Mouse (Mus musculus): Measurements from ENCODE around the gene Otub2.

Otub2 gene

DNA sequence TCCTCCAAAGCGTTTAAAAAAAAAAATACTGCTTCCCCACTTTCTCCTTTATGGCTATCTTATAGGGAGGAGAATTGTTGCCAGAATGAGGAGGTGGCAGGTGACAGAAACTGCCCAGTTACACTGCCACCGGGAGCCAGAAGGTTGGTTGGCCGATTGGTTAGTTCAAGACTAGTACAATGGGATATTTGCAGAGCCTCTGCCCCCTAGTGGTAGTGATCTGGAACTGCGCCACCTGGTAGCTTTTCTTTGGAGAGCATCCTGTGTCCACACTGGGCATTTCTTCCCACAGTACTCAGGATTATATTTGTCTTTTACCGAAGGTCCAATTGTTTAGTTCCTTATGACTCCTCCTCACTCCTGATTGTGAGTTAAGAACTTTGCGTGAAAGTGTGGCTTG lies 16.8 kb upstream of the Otub2 start:
- peak in 1 of 2 experiments; percentile 47 for DNase-seq (ENCODE audit: low spot score in 2 of 2)

DNA sequence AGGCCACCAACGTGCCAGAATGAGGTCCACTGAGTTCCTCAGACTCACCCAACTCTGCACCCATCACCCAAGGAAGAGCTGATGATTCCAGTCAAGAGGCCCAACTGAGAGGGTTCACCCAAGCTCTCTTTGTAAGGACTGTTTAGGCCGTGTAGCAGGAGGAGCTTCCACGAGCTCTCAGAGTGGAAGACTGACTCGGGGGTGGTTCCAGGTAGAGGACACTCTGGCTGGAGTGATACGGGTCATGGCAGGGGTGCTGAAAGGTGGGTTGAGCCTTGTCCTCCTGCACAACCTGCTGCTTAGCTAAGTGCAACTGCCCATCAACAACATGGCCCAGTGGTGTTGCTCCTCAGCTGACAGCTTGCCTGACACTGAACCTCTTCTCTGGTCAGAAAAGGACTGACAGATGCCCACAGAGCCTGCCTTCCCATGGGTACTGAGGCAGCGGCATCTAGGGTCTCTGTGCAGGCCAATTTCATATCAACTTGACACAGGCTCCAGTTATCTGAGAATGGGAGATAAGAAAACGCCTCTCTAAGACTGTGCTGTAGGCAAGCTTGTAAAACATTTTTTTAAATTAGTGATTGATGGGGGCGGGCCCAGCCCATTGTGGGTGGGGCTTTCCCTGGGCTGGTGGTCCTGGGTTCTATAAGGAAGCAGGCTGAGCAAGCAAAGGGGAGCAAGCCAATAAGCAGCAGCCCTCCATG lies 14.8 kb upstream of the Otub2 start:
- DNase-seq (ENCODE audit: low spot score in 2 of 2), result no peak

DNA sequence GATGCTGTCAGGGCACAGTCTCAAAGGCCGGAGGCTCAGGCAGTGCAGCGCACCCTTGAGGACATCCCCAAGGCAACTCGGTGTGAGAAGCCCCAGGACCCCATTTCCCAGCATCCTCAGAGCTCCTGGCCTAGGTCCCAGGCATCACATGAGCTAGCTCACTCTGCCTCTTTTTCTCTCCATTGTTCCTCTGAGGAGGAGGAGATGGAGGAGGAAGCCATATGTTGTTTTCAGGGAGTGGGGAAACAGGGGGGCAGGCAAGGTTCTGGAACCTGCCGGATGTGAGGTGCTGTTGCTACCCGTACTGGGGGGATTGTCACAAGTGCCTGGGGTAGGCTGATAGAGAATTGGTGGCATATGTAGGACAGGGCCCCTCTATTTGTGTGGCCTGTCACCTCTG lies 12.4 kb upstream of the Otub2 start:
- no peak for DNase-seq (ENCODE audit: low spot score in 2 of 2)

DNA sequence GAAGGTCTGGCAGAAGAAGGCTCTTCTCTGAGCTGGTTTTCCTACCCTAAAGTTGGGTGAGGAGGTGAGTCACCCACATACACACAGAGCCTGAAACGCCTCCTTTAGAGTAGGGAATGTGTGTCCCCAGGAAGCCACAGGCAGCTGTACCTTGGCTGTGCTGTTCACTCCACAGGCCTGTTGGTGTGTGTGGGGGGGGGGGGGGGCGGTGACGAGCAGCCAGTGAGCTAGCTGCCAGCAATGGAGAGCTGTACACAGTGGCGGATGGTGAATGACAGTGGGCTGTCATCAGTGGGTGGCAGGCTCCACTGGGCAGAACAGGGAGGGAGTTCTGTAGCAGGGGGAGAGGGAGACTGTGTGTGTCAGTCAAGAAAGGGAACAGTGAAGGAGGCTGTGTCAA lies 11.7 kb upstream of the Otub2 start:
- no peak for DNase-seq (ENCODE audit: low spot score in 2 of 2)

DNA sequence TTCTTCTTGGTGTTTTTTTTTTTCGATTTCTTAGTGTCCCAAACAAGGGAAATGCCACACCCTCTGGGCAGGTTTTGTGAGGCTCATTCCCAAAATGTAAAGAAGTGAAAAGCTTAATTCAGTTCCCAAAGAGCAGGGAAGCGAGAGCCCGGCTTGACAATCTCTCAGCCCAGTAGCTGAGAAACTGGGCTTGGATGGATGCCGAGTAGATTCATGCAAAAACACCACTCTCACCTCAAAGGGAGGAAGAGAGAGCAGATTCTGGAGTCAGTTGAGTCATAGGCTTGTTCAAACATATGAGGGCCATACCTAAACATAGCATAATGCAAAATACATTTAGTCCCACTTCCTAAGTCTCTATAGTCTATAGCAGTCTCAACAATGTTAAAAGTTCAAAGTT lies 8.3 kb upstream of the Otub2 start:
- DNase-seq (ENCODE audit: low spot score in 2 of 2), result no peak

DNA sequence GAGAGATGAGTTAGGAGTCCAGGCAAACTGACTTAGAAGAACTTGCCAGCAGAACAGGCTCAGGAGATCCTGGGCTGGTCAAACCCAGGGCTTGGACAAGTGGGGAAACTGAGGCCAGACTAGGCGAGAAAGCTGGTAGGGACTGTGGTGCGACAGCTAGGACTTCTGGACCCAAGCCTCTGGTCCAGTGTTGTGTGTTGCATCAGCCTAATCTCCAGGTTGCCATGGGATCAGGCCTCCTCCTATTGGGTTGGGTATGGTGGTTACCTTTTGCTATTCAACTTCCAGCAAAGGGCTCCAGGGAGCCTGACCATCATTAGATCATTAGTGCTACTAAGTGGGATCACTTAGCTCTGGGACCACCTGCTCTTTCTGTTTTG lies 856 bp downstream of the Otub2 start:
- no peak for DNase-seq (ENCODE audit: low spot score in 2 of 2)

DNA sequence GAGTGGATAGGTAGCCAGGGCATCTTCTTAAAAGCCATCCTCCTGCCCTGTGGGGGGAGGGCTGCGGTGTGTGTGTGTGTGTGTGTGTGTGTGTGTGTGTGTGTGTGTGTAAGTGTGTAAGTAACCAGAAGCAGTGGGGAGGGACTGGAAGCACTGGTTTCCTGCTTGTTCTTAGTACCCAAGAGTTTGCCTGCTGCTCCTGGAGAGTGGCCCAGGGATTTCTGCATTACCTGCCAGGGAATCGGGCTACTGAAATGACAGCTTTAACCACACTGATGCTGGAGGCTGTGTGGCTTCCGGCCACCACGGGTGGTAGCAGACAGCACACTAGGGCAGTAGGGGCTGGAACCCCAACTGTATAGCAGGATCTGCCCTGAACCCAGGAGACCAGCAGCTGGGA lies 1.5 kb downstream of the Otub2 start:
- DNase-seq (ENCODE audit: low spot score in 2 of 2), result no peak

DNA sequence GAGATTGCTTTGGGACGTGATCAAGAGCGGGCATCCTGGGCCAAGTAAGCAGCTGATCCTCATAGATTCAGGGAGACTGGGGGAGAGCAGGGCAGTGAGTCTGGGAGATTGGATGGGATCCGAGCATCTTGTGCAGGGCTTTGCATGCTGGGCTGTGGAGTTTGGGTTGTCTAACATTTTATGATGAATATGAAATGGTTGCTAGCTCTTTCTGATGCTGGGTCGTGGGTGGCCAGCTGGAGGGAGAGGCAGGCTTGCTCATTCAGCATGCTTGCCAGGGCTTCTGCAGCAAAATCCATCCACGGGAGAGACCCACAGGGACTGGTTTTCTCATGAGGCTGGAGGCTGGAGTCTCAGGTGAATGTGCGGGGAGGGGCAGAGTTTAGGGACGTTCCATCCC lies 2.6 kb downstream of the Otub2 start:
- no peak for DNase-seq (ENCODE audit: low spot score in 2 of 2)

DNA sequence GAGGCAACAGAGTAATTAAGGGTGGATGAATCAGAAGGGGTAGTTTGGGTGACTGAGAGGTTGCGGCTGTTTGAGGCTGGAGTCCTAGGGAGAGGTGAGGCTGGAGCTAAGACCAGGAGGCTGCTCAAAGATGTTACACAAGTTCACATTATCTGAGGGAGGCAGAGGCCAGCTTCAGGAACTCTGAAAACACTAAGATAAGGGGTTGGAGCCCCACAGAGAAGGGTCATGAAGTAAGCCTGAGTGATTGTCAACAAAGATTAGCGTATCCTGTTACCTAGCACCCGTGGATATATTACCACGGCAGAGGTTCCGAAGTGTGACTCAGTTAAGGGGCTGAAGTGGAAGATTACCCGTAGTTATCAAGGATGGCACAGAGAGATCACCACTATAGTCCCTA lies 5.0 kb downstream of the Otub2 start:
- no peak for DNase-seq (ENCODE audit: low spot score in 2 of 2)

DNA sequence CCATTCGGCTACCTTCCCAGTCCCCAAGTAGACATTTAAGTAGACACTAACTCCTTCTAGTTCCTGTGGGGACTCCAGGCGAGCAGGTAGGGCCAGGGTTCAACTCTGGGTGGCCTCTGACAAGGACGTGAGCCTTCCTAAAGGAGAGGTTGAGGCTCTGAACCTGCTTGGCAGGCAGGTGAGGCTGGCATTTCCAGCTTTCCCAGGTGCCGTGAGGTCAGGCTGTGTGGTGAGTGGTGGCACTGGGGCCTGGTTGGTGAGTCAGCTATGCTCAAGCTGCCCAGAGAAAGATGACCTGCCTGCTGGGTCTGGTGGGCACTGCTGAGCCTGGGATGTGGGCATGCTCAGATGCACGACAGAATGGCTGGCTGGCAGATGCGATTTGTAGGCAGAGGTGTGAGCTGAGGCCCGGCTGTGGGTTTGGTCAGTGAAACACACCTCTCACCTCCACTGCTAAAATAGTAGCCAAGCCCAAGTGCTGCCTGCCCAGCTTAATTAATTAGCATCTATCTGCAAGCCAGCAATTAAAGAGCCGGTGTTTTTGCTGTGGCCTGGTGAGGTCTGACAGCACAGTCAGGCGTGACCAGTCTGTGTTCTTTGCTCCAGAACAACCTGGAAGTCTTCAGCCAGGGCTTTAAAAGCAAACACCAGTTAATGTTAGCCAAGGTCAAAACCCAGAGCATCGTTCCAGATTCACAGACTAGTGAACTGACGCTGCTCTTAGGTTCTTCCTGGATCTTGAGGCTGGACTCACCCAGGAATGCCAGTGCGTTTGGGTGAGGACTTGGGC lies 7.2 kb downstream of the Otub2 start:
- peak; percentile 46 to 70 for DNase-seq (ENCODE audit: low spot score in 2 of 2)

DNA sequence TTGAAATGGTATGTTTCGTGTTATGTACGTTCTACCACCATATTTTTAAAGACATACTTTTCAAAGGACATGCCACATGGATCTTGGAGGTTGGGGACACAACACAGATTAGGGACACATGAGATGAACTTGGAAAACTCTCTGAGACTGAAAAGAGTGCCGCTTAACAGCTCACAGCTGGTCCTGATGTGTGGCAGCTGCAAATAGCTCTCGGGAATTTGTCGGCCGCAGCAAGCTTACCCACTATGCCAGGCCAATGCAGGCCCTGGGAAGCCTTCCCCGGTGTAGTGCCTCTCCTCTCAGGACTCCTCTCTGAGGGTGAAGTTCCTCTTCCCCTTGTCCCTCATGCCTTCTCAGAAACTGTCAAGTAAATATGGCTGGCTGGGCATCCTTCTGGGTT lies 8.3 kb downstream of the Otub2 start:
- no peak for DNase-seq (ENCODE audit: low spot score in 2 of 2)

DNA sequence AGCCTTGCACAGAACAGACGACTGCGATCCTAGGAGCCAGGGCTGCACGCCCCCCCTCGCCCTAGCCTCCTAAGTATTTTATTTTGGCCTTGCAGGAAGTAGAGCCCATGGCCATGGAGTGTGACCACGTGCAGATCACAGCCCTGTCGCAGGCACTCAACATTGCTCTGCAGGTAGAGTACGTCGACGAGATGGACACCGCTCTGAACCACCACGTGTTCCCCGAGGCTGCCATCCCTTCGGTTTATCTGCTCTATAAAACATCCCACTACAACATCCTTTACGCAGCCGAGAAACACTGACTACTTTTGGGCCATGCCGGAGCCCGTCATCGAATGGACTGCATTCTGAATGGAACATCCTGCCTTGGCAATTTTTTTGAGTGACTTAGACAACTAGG lies 15.6 kb downstream of the Otub2 start:
- DNase-seq (ENCODE audit: low spot score in 2 of 2), result no peak

DNA sequence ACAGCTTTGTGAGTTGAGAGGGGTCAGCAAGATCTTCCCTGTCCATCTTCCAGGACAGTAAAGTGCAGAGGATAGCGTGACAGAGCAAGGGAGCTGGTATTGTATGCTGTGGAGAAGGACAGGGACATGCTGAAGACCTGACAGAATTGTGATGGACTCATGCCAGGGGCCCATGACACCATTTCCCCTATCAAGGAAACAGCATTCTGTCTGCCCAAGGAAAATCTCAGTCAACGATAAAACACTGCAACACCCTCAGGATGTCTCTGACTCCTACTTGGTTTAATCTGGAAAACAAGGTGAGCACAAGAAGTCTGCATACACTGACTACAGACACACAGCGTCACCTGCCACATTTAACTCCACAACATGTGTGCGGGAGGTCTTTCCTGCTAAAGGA lies 19.2 kb downstream of the Otub2 start, which contains the start of gene 9330161L09Rik:
9330161L09Rik (minus strand) TSS at position 101 of the 400 bp plus-strand sequence.
- DNase-seq (ENCODE audit: low spot score in 2 of 2), result no peak

DNA sequence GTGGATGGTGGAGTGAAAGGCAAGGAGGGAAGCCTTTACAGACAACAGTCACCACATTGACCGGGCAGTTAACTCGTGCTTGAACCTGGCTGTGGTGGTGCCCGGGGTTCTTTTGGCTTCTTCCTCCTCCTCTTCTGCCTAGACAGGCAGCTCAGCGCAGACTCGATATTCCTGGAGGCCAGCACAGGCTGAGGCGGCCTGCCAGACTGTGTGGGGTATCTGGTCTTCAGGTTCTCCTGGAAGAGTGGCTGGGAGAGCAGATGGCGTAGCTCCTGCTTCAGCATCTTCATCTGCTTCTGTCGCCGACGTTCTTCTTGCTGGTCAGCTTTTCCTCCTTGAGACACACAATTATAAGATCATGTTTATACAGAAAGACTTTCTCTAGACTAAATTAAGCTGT lies 19.7 kb downstream of the Otub2 start:
- no peak for DNase-seq (ENCODE audit: low spot score in 2 of 2)

DNA sequence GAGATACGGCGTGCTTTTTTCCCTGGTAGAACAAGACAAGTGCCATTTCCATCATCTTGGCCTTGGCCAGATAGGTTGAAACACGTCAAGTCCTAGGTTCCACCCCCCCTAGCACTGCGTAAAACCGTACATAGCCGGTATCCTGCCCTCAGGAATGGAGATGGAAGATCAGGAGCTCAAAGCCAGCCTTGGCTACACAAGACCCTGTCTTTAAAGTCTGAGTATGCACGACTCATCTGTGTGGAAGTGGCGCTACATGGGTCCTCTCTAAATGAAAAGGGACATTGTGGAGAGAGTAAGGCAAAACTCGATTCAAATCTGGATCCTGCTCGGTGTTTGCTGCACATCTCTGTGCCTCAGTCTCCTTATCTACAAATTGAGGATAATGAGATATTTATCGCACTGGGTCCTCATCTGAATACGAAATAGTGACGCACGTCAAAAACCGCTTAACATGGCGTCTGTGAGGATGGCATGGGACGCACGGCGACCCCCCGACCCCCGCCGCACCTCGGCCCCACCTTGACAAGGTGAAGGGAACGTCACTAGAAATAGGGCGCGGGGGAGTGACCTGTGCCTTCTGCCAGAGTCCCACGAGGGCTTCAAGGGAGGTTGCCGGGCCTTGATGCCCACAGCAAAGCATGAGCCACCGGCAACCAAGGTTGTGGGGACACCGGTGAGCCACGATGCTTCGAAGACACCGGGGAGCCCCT lies 36.7 kb downstream of the Otub2 start:
- DNase-seq (ENCODE audit: low spot score in 2 of 2), result peak in 1 of 2 experiments; percentile 17

DNA sequence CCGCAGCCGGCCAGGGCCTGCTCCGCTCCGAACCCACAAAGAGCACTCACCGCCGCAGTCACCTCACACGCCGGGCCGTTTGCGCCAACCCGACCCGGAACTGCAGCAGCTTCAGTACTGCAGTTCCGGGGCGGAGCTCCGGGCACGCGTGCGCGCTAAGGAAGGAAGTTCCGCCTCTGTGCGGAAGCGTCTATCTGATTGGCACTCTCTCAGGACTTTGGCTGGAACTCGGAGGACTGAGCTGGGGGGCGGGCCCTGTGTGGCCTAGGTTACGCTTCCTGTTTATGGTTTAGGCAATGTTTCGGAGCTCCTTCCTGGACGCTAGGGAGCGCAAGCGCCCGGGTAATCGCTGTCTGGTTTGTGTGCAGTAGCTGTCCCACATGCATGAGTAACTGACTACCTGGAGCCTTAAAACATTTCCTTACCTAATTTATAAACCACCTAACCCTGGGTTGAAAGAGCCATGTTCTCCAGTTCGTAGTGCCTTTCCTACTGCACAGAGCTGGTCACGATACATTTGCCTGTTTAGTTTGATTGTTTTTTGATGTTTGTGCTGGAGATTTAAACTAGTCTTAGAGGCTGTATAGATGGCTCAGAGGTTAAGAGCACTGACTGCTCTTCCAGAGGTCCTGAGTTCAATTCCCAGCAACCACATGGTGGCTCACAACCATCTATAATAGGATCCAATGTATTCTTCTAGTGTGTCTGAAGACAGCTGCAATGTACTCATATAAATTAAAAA lies 37.4 kb downstream of the Otub2 start, which contains the start of gene Ddx24:
Ddx24 (minus strand) TSS at position 102 of the 742 bp plus-strand sequence.
- peak; percentile 96 to 98 for DNase-seq (ENCODE audit: low spot score in 2 of 2)

DNA sequence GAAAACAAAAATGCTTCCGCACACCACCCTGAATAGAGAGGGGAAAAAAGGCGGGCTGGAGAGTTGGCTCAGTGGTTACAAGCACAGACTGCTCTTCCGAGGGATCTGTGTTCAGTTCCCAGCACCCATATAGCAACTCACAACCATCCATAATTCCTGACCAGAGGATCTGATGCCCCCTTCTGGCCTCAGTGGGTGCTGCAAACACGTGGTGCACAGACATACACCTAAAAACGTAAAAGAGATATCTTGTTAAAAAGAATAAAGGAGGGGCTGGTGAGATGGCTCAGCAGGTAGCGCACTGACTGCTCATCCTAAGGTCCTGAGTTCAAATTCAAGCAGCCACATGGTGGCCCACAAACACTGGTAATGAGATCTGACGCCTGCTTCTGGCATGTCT lies 38.2 kb downstream of the Otub2 start:
- DNase-seq (ENCODE audit: low spot score in 2 of 2), result no peak

DNA sequence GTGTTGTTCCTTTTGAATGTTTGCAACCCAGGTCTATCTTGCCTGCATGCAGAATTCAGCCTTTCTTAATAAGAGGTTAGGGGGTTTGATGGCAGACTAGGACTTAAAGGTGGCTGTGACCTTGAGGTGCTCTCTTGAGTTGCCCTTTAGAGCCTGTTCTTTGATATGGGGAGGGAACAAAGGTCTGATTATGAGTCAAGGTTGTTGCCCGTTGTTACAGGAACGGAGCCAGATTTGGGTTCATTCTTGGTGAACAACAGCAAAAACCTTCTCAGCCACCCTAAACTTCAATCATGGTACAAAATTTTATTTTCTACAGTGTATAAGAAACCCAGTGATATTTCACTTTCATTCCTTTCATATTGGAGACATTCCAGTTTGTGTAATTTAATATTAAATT lies 44.9 kb downstream of the Otub2 start:
- DNase-seq (ENCODE audit: low spot score in 2 of 2), result no peak

DNA sequence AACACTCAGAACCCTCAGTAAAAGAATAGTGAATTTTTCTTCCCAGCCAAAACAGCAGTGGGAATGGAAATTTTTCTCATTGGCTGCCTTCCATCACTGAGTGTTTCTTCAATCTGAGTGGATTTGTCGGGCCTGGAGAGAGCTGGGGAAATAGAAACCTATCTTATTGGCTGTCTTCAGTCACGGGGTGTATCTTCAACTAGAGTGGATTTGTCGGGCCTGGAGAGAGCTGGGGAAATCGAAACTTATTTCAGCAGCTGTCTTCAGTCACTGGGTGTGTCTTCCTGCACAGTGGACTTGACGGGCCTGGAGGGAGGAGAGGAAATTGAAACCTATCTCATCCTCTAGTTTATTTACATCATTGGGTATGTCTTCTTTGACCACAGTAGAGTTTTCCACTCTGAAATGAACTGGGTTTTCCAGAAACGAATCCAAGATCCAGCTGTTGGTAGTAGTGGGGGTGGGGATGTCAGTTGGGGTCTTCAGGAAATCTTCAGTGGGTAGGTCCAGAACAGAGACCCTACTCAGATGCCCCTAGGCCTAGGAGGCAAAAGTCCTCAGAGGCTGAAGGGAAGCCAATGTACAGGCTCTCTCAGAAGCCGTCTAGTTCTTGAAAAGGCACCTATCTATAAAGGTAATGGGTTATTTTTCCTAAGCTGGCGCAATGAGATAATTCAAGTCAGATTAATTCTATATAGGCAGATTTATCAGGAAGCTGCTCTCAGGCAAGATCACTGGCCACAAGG lies 45.7 kb downstream of the Otub2 start, which contains the start of gene Ifi27:
Ifi27 (plus strand) TSS at position 226 of the 746 bp plus-strand sequence.
- DNase-seq (ENCODE audit: low spot score in 2 of 2), result peak; percentile 49 to 75

DNA sequence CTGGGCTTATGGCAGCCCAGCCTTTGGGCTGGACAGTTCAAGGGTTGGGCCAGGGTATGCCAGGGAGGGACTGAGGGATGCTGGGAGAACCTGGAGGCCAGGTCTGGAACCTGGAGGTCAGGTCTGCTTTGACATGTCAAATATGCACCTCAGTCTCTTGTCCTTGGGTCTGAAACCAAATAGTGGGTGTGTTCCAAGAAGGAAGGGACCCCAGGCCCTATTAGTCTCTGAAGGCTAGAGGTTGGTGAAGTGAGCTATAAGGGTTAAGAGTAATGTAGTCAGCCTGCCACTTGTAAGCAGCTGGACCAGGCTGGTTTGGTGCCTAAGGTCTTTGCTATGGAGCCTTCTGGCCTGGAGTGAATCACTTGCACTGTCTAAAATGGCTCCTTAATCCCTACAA lies 46.4 kb downstream of the Otub2 start:
- DNase-seq (ENCODE audit: low spot score in 2 of 2), result no peak

DNA sequence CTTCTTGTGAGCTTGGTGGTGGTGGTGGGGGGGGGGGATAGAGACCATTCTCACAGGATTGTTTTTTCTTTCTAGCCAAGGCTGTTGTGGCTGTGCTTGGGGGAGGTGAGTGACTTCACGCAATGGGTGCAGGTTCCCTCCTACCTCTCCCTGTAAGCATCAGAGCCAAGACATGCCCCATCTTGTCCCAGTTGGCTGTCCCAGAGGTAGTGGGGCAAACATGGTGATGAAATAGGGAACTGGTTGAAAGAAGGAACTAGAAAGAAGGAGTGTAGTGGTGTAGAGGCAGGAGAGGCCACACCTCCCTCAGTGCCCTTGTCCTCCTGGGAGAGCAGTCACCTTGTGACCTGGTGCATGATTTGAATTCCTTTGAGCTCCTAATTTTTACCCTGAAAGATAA lies 49.1 kb downstream of the Otub2 start:
- DNase-seq (ENCODE audit: low spot score in 2 of 2), result peak in 1 of 2 experiments; percentile 51

Data from urinary bladder, postnatal 36 days (tissue).